Comparison of ENCODE assay signal across 9 mouse cellular contexts in the genomic region with DNA sequence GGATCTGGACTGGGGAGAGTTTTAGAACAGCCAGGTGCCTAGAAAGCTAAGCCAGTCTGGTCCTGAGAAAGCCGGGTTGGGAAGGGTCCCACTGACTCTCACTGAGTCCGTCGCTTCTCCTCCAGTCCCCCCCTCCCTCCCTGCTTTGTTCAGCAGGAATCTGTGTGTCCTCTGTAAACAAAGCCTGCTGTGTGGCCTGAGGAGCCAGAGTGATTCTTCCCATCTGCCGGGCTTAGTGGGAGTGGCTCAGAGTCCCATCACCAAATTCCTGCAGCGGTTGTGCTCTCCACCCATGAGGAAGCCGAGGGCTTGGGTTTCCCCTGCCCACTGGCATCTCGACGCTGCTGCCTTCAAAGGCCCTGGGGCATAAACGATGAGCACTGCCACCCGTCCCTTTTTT.
DNase-seq lines count a peak whose midpoint lies in the region; ATAC-seq lines count a peak whose summit lies in the region.
"Had no signal": no experiment of that assay in that cellular context is flagged by ENCODE, and none has a peak within 500 bp of the region (broad histone marks: within the 10 kb centered on the region; RNA-seq: fewer than 3 reads in every experiment).

No protein-coding gene starts in this region.

- ATAC-seq in kidney, embryonic 14.5 days (ENCODE audit: low FRiP score, low TSS enrichment): peak; percentile 88
- no peak for ATAC-seq in embryonic facial prominence, embryonic 13.5 days (ENCODE audit: insufficient number of reproducible peaks, insufficient read depth, low FRiP score, low TSS enrichment, low read depth)
- ATAC-seq in erythroblast, adult 5-6 weeks (replicated peaks; ENCODE audit: low FRiP score, poor library complexity, severe bottlenecking): no peak

- DNase-seq in kidney, adult 8-10 months: no peak
- peak; percentile 65 to 77 for DNase-seq in kidney, postnatal 4 days
- DNase-seq in retina, postnatal 1 day: peak; percentile 94
- DNase-seq in right cerebral cortex, postnatal 36 days (ENCODE audit: low spot score in 2 of 2): no peak
- DNase-seq in layer of hippocampus, adult 18-20 months (ENCODE audit: low spot score in 2 of 2): no peak

- H3K4me1 ChIP-seq in kidney, embryonic 14.5 days (ENCODE audit: control insufficient read depth, insufficient read depth, low read length): peaks cover 10% of the 10 kb centered on the region; the same call in 1 of the 2 replicates
- peaks cover 28% of the 10 kb centered on the region for H3K4me1 ChIP-seq in embryonic facial prominence, embryonic 13.5 days

- H3K4me3 ChIP-seq in kidney, embryonic 14.5 days (ENCODE audit: low read length): no peak overlapping the region
- no peak overlapping the region for H3K4me3 ChIP-seq in embryonic facial prominence, embryonic 13.5 days

- H3K9ac ChIP-seq in kidney, embryonic 14.5 days (ENCODE audit: low read depth, low read length): no peak overlapping the region
- no peak overlapping the region for H3K9ac ChIP-seq in embryonic facial prominence, embryonic 13.5 days

- no peaks in the 10 kb centered on the region for H3K27me3 ChIP-seq in kidney, embryonic 14.5 days (ENCODE audit: control insufficient read depth, insufficient read depth, low read length)
- H3K27me3 ChIP-seq in embryonic facial prominence, embryonic 13.5 days: no peaks in the 10 kb centered on the region

- H3K27ac ChIP-seq in kidney, embryonic 14.5 days (ENCODE audit: low read depth, low read length): peak overlapping the region; percentile 67; the same call in 1 of the 2 replicates
- no peak overlapping the region; the same call in 1 of the 2 replicates for H3K27ac ChIP-seq in embryonic facial prominence, embryonic 13.5 days
- H3K27ac ChIP-seq: macrophage had no signal

- H3K4me2 ChIP-seq in kidney, embryonic 14.5 days (replicated peaks; ENCODE audit: low read depth, low read length): no peak overlapping the region; the same call in 1 of the 2 replicates
- H3K4me2 ChIP-seq in embryonic facial prominence, embryonic 13.5 days: 0 out of 2 replicates have a peak overlapping the region, but pooled peaks have one; percentile 22

- H3K9me3 ChIP-seq in kidney, embryonic 14.5 days (ENCODE audit: control insufficient read depth, low read length): no peaks in the 10 kb centered on the region
- no peaks in the 10 kb centered on the region for H3K9me3 ChIP-seq in embryonic facial prominence, embryonic 13.5 days

- no peaks in the 10 kb centered on the region for H3K36me3 ChIP-seq in kidney, embryonic 14.5 days (ENCODE audit: control insufficient read depth, insufficient read depth, low read length)
- H3K36me3 ChIP-seq in embryonic facial prominence, embryonic 13.5 days: no peaks in the 10 kb centered on the region

- WGBS in kidney, embryonic 14.5 days: 5% methylated on average over 10 of the region's 10 CpGs
- WGBS in embryonic facial prominence, embryonic 13.5 days: 4% methylated on average over 10 of the region's 10 CpGs

Comparison
In these comparisons a context has a peak if more than half of its experiments do, and no peak if none do; other contexts are left out.
1. DNase-seq: peak in kidney, postnatal 4 days (2 of 2) and retina, postnatal 1 day (single experiment); none in kidney, adult 8-10 months (0 of 2), right cerebral cortex, postnatal 36 days (0 of 2) and layer of hippocampus, adult 18-20 months (0 of 2).